Mouse (Mus musculus) T-cell, adult 66 days (primary cell): ENCODE data around the gene Ddi1. TPM values are rescaled to one million over a fixed set of nuclear protein-coding genes. Genes with fewer than 3 reads are reported as not detected.

Source experiments
- total RNA-seq, 2 experiments: library from RNA; stranded (reverse); gene quantifications; 3 replicates in 1 of 2; 4 replicates in 1 of 2; pipeline ENCODE4 v1.2.4; 2023

The Ddi1 gene
- not detected for total RNA-seq

DNA sequence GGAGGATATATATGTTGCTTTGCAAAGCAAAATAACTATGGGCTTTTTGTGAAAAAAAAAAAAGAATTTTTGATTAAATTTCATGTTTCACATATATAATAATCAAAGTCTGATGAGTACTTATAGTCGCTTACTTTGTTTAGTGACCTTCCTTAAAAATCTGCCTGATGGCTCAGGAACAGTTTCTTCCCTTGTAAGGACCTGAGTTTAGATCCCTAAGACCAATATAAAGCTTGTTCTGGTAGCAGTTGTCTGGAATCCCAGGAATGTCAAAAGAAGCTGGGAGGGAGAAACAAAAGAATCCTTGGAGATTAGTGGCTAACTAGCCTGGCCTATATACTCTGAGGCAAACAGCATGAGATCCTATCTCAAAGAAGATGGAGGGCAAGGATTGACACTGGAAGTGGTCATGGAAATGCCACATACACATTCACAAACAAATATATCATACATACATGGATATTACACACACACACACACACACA is at the start of gene Ddi1:
Gene Ddi1 (minus strand): TSS at position 51 of the 485 bp plus-strand sequence.

Other genes starting within 250 kb of the Ddi1 start
- gene Pdgfd, start 101.3 kb downstream of the Ddi1 start, total RNA-seq, result not detected